Mouse (Mus musculus) embryonic facial prominence, embryonic 14.5 days (tissue): Measurements from ENCODE around the gene Il21r. TPM values are rescaled to one million over a fixed set of nuclear protein-coding genes. Genes with fewer than 3 reads are reported as not detected.
A peak's percentile ranks its signal among the peaks of the same experiment; 100 is the strongest.

Experiments
- ATAC-seq: fragments of 200-750 bp; cut with Nextera tagmentation; 2 replicates; pipeline ENCODE4 v1.8.0; 2017; ENCODE audit warnings: low read depth, moderate number of reproducible peaks, moderate TSS enrichment
- DNase-seq: peaks from one replicate; pipeline ENCODE4 v3.0.0-alpha.2; 2015; ENCODE audit warnings: low spot score
- H3K27ac ChIP-seq: fragments of 300-500 bp; sonication (generic); replicated peaks from 2 replicates; pipeline ENCODE4 v1.5.1; 2014; ENCODE audit warnings: low read depth, mild to moderate bottlenecking, low read length, moderate library complexity
- H3K27me3 ChIP-seq: fragments of 300-500 bp; sonication (generic); replicated peaks from 2 replicates; pipeline ENCODE4 v1.6.1; 2014; ENCODE audit warnings: low read length; ENCODE audit not compliant: control insufficient read depth, insufficient read depth
- H3K36me3 ChIP-seq: fragments of 300-500 bp; sonication (generic); 2 replicates; pipeline ENCODE4 v1.6.1; 2014; ENCODE audit warnings: low read length, mixed read lengths; ENCODE audit not compliant: control insufficient read depth, insufficient read depth
- H3K4me1 ChIP-seq: fragments of 300-500 bp; sonication (generic); 2 replicates; pipeline ENCODE4 v1.6.1; 2014; ENCODE audit warnings: antibody characterized with exemption, low read length; ENCODE audit not compliant: control insufficient read depth, insufficient read depth
- H3K4me2 ChIP-seq: fragments of 300-500 bp; sonication (generic); 2 replicates; pipeline ENCODE4 v1.6.1; 2014; ENCODE audit warnings: low read depth, mild to moderate bottlenecking, low read length, moderate library complexity, mixed read lengths
- H3K4me3 ChIP-seq: fragments of 300-500 bp; sonication (generic); 2 replicates; pipeline ENCODE4 v1.5.1; 2014; ENCODE audit warnings: low read depth, mild to moderate bottlenecking, low read length
- H3K9ac ChIP-seq: fragments of 300-500 bp; sonication (generic); 2 replicates; pipeline ENCODE4 v1.6.1; 2014; ENCODE audit warnings: low read depth, mild to moderate bottlenecking, low read length, moderate library complexity, mixed read lengths
- H3K9me3 ChIP-seq: fragments of 300-500 bp; sonication (generic); 2 replicates; pipeline ENCODE4 v1.6.1; 2016; ENCODE audit warnings: low read length; ENCODE audit not compliant: control insufficient read depth
- WGBS: fragments of 180-500 bp; shearing (Covaris S2); extraction: QIAGEN DNeasy Blood & Tissue Kit; methylation state at CpG from one replicate; pipeline ENCODE4 v1.1.7; 2014; 5-methylcytosine and 5-hydroxymethylcytosine counted together
- polyA plus RNA-seq: library from polyadenylated mRNA; unstranded; fragments of >200 nt; fragmentation: Nextera tagmentation; extraction: Ambion mirVana; gene quantifications from 2 replicates; pipeline ENCODE4 v1.2.1, GENCODE M21; 2014

Gene Il21r
- polyA plus RNA-seq, 1 experiment from 2014 or later = 0.46 TPM

DNA sequence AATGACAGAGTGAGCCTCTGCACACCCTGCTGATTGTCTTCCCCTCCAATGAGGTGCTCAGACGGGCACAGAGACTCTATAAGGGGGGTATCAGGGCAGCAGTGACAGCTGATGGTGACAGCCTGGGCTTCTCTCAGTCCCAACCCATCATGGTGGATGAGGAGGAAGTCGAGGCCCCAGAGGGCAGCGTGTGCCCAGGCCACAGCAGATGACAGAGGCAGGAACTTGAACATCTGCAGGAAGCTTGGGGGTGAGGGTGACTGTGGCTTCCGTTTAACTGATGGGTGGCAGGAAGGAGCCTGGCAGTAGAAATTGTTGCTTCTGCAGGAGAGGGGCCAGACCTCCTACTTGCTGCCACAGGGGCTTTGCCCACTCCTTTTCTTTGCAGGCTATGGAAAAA, 27.1 kb downstream of the Il21r start:
- Histone ChIP-seq H3K4me2 (no peak overlapping the region), H3K4me1 (peaks cover 1% of the 10 kb centered on the region; the same call in 1 of the 2 replicates), H3K9ac (no peak overlapping the region), H3K36me3 (no peaks in the 10 kb centered on the region), H3K4me3 (no peak overlapping the region), H3K9me3 (no peaks in the 10 kb centered on the region), H3K27ac (no peak overlapping the region), H3K27me3 (no peaks in the 10 kb centered on the region)
- 54% methylated on average over 4 of the region's 4 CpGs for WGBS
- no peak for DNase-seq
- ATAC-seq = no peak

DNA sequence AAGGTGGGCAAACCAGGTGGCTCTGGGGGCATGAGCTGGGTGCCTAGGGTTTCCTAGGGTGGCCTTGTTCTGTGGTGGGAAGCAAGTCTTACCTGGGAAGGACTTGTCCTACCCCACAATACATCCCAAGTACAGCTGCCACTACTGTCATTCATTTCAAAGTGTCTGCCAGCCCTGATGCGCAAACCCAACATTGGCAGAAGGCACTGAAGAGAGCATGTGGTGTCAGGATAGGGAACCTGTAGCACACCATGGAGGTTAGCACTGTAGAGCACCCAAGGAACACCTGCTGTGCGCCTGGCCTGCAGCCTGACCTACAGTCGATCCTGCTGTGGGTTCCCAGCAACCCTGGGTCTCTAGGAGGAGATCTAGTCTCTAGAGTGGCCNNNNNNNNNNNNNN, 27.8 kb downstream of the Il21r start:
- Histone ChIP-seq H3K4me3 (no peak overlapping the region), H3K4me2 (no peak overlapping the region), H3K4me1 (peaks cover 6% of the 10 kb centered on the region; the same call in 1 of the 2 replicates), H3K27me3 (no peaks in the 10 kb centered on the region), H3K9me3 (no peaks in the 10 kb centered on the region), H3K27ac (no peak overlapping the region), H3K36me3 (no peaks in the 10 kb centered on the region), H3K9ac (no peak overlapping the region)
- 72% methylated on average over 3 of the region's 3 CpGs for WGBS
- ATAC-seq = no peak
- no peak for DNase-seq

- no peak for ATAC-seq
- 82% methylated on average over 8 of the region's 8 CpGs for WGBS
- no peaks in the 10 kb centered on the region for H3K27me3 ChIP-seq
- H3K4me1 ChIP-seq = peaks cover 6% of the 10 kb centered on the region; the same call in 1 of the 2 replicates
- H3K4me3 ChIP-seq = no peak overlapping the region
- no peak overlapping the region for H3K27ac ChIP-seq
- H3K9ac ChIP-seq = no peak overlapping the region
- H3K36me3 ChIP-seq = peaks cover 28% of the 10 kb centered on the region
- DNase-seq = no peak
- H3K4me2 ChIP-seq = no peak overlapping the region
- H3K9me3 ChIP-seq = no peaks in the 10 kb centered on the region
Measured at GRCm38 (mm10) chr7:125637220-125638140, 34.3 kb downstream of the Il21r start.

DNA sequence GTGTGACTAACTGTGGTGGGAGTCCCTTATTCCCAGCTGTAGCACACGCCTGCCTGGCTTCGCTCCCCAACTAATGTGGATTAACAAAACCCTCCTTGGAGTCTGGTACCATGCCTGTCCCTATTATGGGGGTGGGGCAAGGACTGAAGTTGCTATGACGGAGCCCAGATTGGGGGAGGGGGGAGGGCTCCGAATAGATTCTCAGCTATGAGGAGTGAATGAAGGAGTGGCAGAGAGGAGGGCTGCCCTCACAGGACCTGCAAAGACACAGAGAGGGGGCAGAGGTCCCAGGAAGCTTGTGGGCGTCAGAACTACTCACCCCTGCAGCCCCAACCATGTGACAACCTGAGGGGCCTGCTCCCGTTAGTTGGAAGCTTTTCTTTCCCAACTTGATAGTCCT, 35.1 kb downstream of the Il21r start:
- DNase-seq (no peak), ATAC-seq (no peak)
- Histone ChIP-seq H3K9me3 (no peaks in the 10 kb centered on the region), H3K4me2 (no peak overlapping the region), H3K4me3 (no peak overlapping the region), H3K27ac (no peak overlapping the region), H3K36me3 (peaks cover 37% of the 10 kb centered on the region), H3K4me1 (peaks cover 6% of the 10 kb centered on the region; the same call in 1 of the 2 replicates), H3K27me3 (no peaks in the 10 kb centered on the region), H3K9ac (no peak overlapping the region)
- WGBS = 61% methylated on average over 6 of the region's 6 CpGs

DNA sequence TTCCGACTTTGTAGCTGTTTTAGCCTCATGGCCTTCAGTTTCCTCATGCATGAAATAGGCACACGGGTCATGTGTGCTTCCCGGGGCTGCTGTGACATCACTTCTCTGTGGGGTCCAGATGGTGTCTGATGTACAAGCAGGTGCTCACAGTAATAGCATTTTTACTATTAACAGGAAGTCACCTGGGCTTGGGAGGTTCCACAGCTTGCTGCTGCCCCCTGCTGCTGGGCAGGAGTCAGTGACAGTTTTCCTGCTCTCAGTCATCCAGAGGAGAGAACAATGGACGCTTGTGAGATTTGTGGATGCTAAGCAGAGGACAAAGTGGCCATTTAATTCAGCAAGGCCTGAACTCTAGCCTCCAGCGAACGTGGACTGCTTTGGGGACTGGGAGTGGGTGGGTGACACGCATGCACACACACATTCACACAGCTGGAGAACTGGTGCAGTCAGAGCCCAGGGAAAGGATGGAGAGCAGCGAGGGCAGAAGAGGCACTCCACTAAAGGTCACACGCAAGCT, 35.7 kb downstream of the Il21r start:
- Histone ChIP-seq H3K27me3 (no peaks in the 10 kb centered on the region), H3K9ac (no peak overlapping the region), H3K27ac (peak overlapping the region; percentile 52), H3K9me3 (no peaks in the 10 kb centered on the region), H3K4me1 (peaks cover 6% of the 10 kb centered on the region; the same call in 1 of the 2 replicates), H3K4me2 (no peak overlapping the region), H3K4me3 (no peak overlapping the region), H3K36me3 (peaks cover 42% of the 10 kb centered on the region)
- peak; percentile 45 for DNase-seq
- WGBS = 35% methylated on average over 9 of the region's 9 CpGs
- ATAC-seq = peak; percentile 58

- Histone ChIP-seq H3K4me3 (no peak overlapping the region), H3K4me1 (no peaks in the 10 kb centered on the region), H3K27ac (no peak overlapping the region), H3K36me3 (peaks cover 92% of the 10 kb centered on the region), H3K27me3 (no peaks in the 10 kb centered on the region), H3K9ac (no peak overlapping the region), H3K4me2 (no peak overlapping the region), H3K9me3 (no peaks in the 10 kb centered on the region)
- ATAC-seq (no peak), DNase-seq (peak; percentile 24)
- WGBS = 77% methylated on average over 6 of the region's 6 CpGs
Measured at GRCm38 (mm10) chr7:125643880-125644279, 40.7 kb downstream of the Il21r start.

- Histone ChIP-seq H3K27ac (no peak overlapping the region), H3K27me3 (no peaks in the 10 kb centered on the region), H3K4me3 (no peak overlapping the region), H3K9ac (no peak overlapping the region), H3K4me1 (no peaks in the 10 kb centered on the region), H3K9me3 (no peaks in the 10 kb centered on the region), H3K36me3 (peaks cover 98% of the 10 kb centered on the region), H3K4me2 (no peak overlapping the region)
- peak; percentile 10 for DNase-seq
- ATAC-seq = no peak
- 88% methylated on average over 7 of the region's 7 CpGs for WGBS
Measured at GRCm38 (mm10) chr7:125645413-125645812, 42.2 kb downstream of the Il21r start.

GRCm38 (mm10) chr7:125649013-125649412, 45.8 kb downstream of the Il21r start:
- no peak overlapping the region for H3K9ac ChIP-seq
- ATAC-seq (no peak), DNase-seq (no peak)
- no peaks in the 10 kb centered on the region for H3K27me3 ChIP-seq
- peaks cover 99% of the 10 kb centered on the region for H3K36me3 ChIP-seq
- H3K4me3 ChIP-seq = no peak overlapping the region
- H3K4me2 ChIP-seq = no peak overlapping the region
- H3K27ac ChIP-seq = no peak overlapping the region
- no peaks in the 10 kb centered on the region for H3K4me1 ChIP-seq
- H3K9me3 ChIP-seq = no peaks in the 10 kb centered on the region
- WGBS = 88% methylated on average over 1 of the region's 1 CpGs
